Mouse (Mus musculus) lung, postnatal 0 days (tissue): ENCODE results near the gene Cmss1. TPM values are rescaled to one million over a fixed set of nuclear protein-coding genes. Genes with fewer than 3 reads are reported as not detected.
A peak's percentile ranks its signal among the peaks of the same experiment; 100 is the strongest.

Source experiments
- ATAC-seq: fragments of 200-750 bp; cut with Nextera tagmentation; 2 replicates; pipeline ENCODE4 v1.8.0; 2017; ENCODE audit warnings: moderate library complexity
- DNase-seq: peaks from one replicate; pipeline ENCODE4 v3.0.0-alpha.2; 2016; ENCODE audit warnings: low spot score
- H3K27ac ChIP-seq: fragments of 300-500 bp; sonication (generic); 2 replicates; pipeline ENCODE4 v1.5.1; 2014; ENCODE audit warnings: antibody characterized with exemption, mild to moderate bottlenecking, low read length, mixed read lengths
- H3K27me3 ChIP-seq: fragments of 300-500 bp; sonication (generic); replicated peaks from 2 replicates; pipeline ENCODE4 v1.6.1; 2014; ENCODE audit warnings: low read length, mixed read lengths; ENCODE audit not compliant: insufficient read depth
- H3K36me3 ChIP-seq: fragments of 300-500 bp; sonication (generic); 2 replicates; pipeline ENCODE4 v1.6.1; 2014; ENCODE audit warnings: low read length, mixed read lengths; ENCODE audit not compliant: insufficient read depth
- H3K4me1 ChIP-seq: fragments of 300-500 bp; sonication (generic); 2 replicates; pipeline ENCODE4 v1.6.1; 2014; ENCODE audit warnings: antibody characterized with exemption, low read depth, low read length, mixed read lengths; ENCODE audit not compliant: insufficient read depth
- H3K4me2 ChIP-seq: fragments of 300-500 bp; sonication (generic); replicated peaks from 2 replicates; pipeline ENCODE4 v1.6.1; 2014; ENCODE audit warnings: low read depth, mild to moderate bottlenecking, low read length, moderate library complexity, mixed read lengths
- H3K4me3 ChIP-seq: fragments of 300-500 bp; sonication (generic); 2 replicates; pipeline ENCODE4 v1.5.1; 2014; ENCODE audit warnings: low read depth, low read length
- H3K9ac ChIP-seq: fragments of 300-500 bp; sonication (generic); replicated peaks from 2 replicates; pipeline ENCODE4 v1.6.1; 2014; ENCODE audit warnings: low read depth, mild to moderate bottlenecking
- H3K9me3 ChIP-seq: fragments of 300-500 bp; sonication (generic); 2 replicates; pipeline ENCODE4 v1.6.1; 2016; ENCODE audit warnings: low read length, mixed read lengths
- CTCF ChIP-seq: IDR thresholded peaks from 2 replicates; pipeline ENCODE4 v1.5.1; 2016; ENCODE audit warnings: antibody characterized with exemption, mild to moderate bottlenecking
- EP300 ChIP-seq: IDR thresholded peaks from 2 replicates; pipeline ENCODE4 v1.6.1; 2016; ENCODE audit warnings: antibody characterized with exemption, mild to moderate bottlenecking, control low read depth
- WGBS: fragments of 180-500 bp; shearing (Covaris S2); extraction: QIAGEN DNeasy Blood & Tissue Kit; methylation state at CpG from one replicate; pipeline ENCODE4 v1.1.7; 2014; 5-methylcytosine and 5-hydroxymethylcytosine counted together
- polyA plus RNA-seq: library from polyadenylated mRNA; unstranded; fragments of >200 nt; fragmentation: Nextera tagmentation; extraction: Ambion mirVana; gene quantifications from 2 replicates; pipeline ENCODE4 v1.2.1, GENCODE M21; 2015

The Cmss1 gene
- polyA plus RNA-seq, 1 experiment from 2014 or later = 23.1 TPM

- Histone ChIP-seq H3K9ac (no peak overlapping the region), H3K27me3 (no peaks in the 10 kb centered on the region), H3K4me2 (no peak overlapping the region), H3K4me1 (no peaks in the 10 kb centered on the region), H3K4me3 (no peak overlapping the region), H3K9me3 (no peaks in the 10 kb centered on the region), H3K36me3 (no peaks in the 10 kb centered on the region), H3K27ac (no peak overlapping the region)
- WGBS = 61% methylated on average over 10 of the region's 10 CpGs
- no peak for DNase-seq
- no peak for TF ChIP-seq CTCF
- no peak for TF ChIP-seq EP300
- no peak for ATAC-seq
These were observed 161.3 kb downstream of the Cmss1 start for GRCm38 (mm10) chr16:57445096-57446094.

DNA sequence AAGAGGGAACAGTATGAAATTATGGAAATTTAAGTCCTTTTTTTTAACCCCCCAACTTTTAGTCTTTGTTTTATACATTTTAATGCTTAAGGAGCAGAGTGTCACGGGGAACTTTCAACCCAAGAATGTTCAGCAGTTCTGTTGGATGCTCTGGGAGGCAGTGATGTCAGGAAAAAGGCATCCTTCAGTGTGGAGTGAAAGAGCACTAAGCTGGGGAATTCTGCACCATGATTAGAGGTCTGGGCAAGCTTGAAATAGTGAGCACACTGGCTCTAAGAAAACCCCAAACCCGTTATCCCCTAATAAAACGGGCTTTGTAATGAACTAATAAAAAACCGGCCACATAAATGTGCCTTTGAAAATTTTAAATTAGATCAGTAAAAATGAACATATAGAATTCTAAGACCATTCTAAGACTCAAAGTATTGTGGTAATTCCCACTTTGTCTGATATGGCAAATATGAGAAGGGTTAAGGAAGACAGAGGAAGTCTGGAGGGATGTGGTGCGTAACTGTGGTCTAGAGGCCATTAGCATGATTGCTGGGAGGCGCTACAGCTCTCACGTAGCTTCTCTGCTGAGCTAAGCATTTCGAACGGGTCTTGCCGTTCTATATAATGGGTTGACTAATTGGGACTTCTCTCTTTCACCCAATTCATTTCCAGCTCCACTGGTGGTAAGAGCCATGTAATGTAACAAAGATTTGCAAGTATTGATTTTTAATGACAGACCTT is 165.8 kb downstream of the Cmss1 start:
- Histone ChIP-seq H3K9me3 (no peaks in the 10 kb centered on the region), H3K4me2 (no peak overlapping the region), H3K4me1 (no peaks in the 10 kb centered on the region), H3K36me3 (no peaks in the 10 kb centered on the region), H3K27ac (no peak overlapping the region), H3K27me3 (no peaks in the 10 kb centered on the region), H3K4me3 (no peak overlapping the region), H3K9ac (no peak overlapping the region)
- WGBS = 88% methylated on average over 10 of the region's 10 CpGs
- no peak for TF ChIP-seq CTCF
- TF ChIP-seq EP300 = no peak
- DNase-seq (no peak), ATAC-seq (no peak)

- Histone ChIP-seq H3K27me3 (no peaks in the 10 kb centered on the region), H3K4me1 (no peaks in the 10 kb centered on the region), H3K36me3 (no peaks in the 10 kb centered on the region), H3K9me3 (no peaks in the 10 kb centered on the region), H3K4me3 (no peak overlapping the region), H3K27ac (no peak overlapping the region), H3K4me2 (no peak overlapping the region), H3K9ac (no peak overlapping the region)
- ATAC-seq = no peak
- no peak for DNase-seq
- TF ChIP-seq EP300 = no peak
- no peak for TF ChIP-seq CTCF
- 82% methylated on average over 11 of the region's 11 CpGs for WGBS
These were observed 167.5 kb downstream of the Cmss1 start for GRCm38 (mm10) chr16:57439206-57439605.

DNA sequence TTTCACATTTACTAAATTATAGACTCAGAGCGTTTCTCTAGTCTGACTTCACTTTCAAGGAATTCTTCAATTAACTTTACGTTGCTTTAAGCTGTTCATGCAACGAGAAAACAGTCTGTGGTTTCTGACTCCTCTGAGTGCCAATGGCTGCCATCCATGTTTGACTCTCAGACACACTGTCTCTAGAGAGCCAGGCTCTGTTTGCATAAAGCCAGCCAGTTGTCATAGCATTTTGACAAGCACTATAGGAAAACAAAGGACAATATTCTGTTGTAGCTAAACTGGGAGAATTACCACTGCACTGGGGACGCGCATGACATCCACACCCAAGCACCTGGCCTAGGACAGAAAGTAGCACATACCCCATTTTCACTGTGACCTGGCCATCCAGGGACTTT is 168.4 kb downstream of the Cmss1 start:
- DNase-seq (no peak), ATAC-seq (peak; percentile 32; the same call in 1 of the 2 replicates)
- no peak for TF ChIP-seq EP300
- TF ChIP-seq CTCF = no peak
- Histone ChIP-seq H3K36me3 (no peaks in the 10 kb centered on the region), H3K27ac (no peak overlapping the region), H3K27me3 (no peaks in the 10 kb centered on the region), H3K9ac (no peak overlapping the region), H3K4me1 (no peaks in the 10 kb centered on the region), H3K4me3 (no peak overlapping the region), H3K4me2 (no peak overlapping the region), H3K9me3 (no peaks in the 10 kb centered on the region)
- 65% methylated on average over 5 of the region's 5 CpGs for WGBS

- TF ChIP-seq EP300 (no peak), CTCF (no peak)
- H3K27me3 ChIP-seq = no peaks in the 10 kb centered on the region
- H3K9ac ChIP-seq = no peak overlapping the region
- no peaks in the 10 kb centered on the region for H3K4me1 ChIP-seq
- DNase-seq (no peak), ATAC-seq (no peak)
- WGBS = 70% methylated on average over 11 of the region's 11 CpGs
- no peak overlapping the region for H3K27ac ChIP-seq
- H3K36me3 ChIP-seq = no peaks in the 10 kb centered on the region
- no peak overlapping the region for H3K4me2 ChIP-seq
- no peaks in the 10 kb centered on the region for H3K9me3 ChIP-seq
- H3K4me3 ChIP-seq = no peak overlapping the region
These were observed 169.0 kb downstream of the Cmss1 start for GRCm38 (mm10) chr16:57437523-57438287.

DNA sequence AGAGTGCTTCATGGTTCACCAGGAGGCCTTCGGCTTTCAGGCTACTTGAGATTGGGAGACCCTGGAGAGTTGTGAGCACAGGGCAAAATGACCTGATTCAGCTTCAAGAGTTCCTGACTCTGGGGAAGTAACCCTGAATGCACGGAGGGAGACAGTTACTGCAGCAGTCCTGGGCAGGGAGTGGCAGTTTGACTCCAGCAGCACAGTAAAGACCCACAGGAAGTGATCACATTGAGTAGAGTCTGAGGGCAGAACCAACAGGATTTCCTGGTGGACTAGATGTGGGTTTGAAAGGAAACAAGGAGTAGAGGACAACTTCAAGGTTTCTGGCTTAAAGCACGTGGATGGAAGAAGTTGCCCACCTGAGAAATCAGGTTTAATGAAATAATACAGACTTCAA is 172.0 kb downstream of the Cmss1 start:
- no peaks in the 10 kb centered on the region for H3K4me1 ChIP-seq
- no peak overlapping the region for H3K9ac ChIP-seq
- TF ChIP-seq CTCF (no peak), EP300 (peak; percentile 65)
- ATAC-seq = peak; percentile 56
- H3K27me3 ChIP-seq = no peaks in the 10 kb centered on the region
- peak; percentile 37 for DNase-seq
- no peak overlapping the region for H3K4me2 ChIP-seq
- H3K36me3 ChIP-seq = no peaks in the 10 kb centered on the region
- no peak overlapping the region for H3K4me3 ChIP-seq
- WGBS = 57% methylated on average over 3 of the region's 3 CpGs
- no peak overlapping the region for H3K27ac ChIP-seq
- no peaks in the 10 kb centered on the region for H3K9me3 ChIP-seq
